Mouse (Mus musculus) layer of hippocampus, adult 8-10 months (tissue): ENCODE data around the gene Hba-a1. TPM values are rescaled to one million over a fixed set of nuclear protein-coding genes. Genes with fewer than 3 reads are reported as not detected.
"Not testable (repeated sequence)": the region's sequence is repeated elsewhere in the genome, so short reads cannot be mapped to it uniquely, and the experiment has no call there.

Experiments
- DNase-seq, 2 experiments: peaks; one replicate each; pipeline ENCODE4 v3.0.0; 2022; ENCODE audit warnings: low spot score in 2 of 2
- total RNA-seq, 4 experiments: library from RNA; stranded (reverse); gene quantifications; 2 replicates each; pipeline ENCODE4 v1.2.4; 2022

Hba-a1 gene
- total RNA-seq = 100 to 1,000 TPM; 157 to 300 (median 205) TPM

GRCm38 (mm10) chr11:32283091-32283777 is at the start of gene Hba-a1:
TSS of gene Hba-a1 (plus strand) at chr11:32283511.
- DNase-seq = not testable (repeated sequence)

GRCm38 (mm10) chr11:32233895-32234294 is 49.4 kb upstream of the Hba-a1 start:
- peak in 1 of 2 experiments; percentile 49 for DNase-seq

GRCm38 (mm10) chr11:32234816-32235485 is 48.4 kb upstream of the Hba-a1 start:
- DNase-seq = no peak

GRCm38 (mm10) chr11:32235646-32236045 is 47.7 kb upstream of the Hba-a1 start:
- peak; percentile 61 to 75 for DNase-seq

GRCm38 (mm10) chr11:32236132-32236531 is 47.2 kb upstream of the Hba-a1 start:
- no peak for DNase-seq

DNA sequence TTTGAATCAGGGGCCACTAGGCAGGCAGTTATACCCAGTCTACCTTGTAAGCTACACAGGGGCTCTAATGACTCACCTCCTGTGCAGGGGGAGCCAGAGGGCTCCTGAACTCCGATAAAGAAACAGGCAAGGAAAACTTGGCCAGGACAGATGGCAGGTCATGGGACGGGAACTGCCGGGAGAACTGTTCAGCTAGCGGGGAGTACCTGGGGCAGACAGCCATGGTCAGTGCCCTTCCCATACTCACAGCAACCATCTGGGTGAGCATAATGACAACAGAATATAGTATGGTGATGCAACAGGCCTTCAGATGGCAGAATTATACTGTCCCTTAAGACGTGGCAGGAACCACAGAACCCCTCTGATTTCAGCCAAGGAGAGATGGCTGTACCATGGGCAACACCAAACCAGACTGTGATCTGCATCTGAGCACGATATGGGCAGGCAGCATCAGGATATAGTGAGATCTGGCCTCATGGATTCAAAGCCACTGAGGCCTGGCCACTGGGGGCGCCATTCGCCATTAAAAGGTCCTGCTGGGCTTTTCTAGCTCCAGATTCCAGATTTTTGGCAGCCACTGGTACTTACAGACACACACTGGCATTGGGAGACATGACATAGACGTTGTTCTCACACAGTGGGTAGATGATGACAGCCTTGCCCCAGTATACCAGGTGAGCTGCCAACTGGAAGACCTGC is 46.5 kb upstream of the Hba-a1 start:
- peak in 1 of 2 experiments; percentile 57 for DNase-seq

GRCm38 (mm10) chr11:32237411-32237795 is 45.9 kb upstream of the Hba-a1 start:
- DNase-seq = no peak

GRCm38 (mm10) chr11:32238093-32238860 is 45.0 kb upstream of the Hba-a1 start:
- DNase-seq = peak in 1 of 2 experiments; percentile 78

GRCm38 (mm10) chr11:32241391-32241790 is 41.9 kb upstream of the Hba-a1 start:
- no peak for DNase-seq

GRCm38 (mm10) chr11:32242209-32242608 is 41.1 kb upstream of the Hba-a1 start:
- no peak for DNase-seq

GRCm38 (mm10) chr11:32243205-32243955 is 39.9 kb upstream of the Hba-a1 start:
- DNase-seq = no peak

- no peak for DNase-seq
Observed at GRCm38 (mm10) chr11:32244064-32244463, 39.2 kb upstream of the Hba-a1 start.

- DNase-seq = no peak
Observed at GRCm38 (mm10) chr11:32244617-32245016, 38.7 kb upstream of the Hba-a1 start.

DNA sequence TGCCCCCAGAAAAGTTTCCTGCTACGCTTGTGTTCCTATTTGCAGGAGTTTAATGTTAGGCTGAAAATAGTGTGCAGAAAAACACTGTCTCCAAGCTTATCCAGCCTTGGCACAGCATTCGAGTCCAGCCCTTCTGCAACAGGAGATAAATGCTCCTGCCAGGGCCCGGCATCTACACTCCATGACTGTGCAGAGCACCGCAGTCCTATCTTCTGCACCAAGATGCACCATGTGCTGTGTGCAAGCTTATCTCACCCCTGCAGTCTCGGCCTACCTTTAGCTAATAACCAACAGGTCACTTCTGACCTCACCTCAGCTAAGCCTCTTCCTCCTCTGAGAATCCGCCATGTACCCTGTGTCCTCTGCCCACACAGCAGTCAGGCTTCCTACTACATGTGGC is 37.7 kb upstream of the Hba-a1 start:
- no peak for DNase-seq

DNA sequence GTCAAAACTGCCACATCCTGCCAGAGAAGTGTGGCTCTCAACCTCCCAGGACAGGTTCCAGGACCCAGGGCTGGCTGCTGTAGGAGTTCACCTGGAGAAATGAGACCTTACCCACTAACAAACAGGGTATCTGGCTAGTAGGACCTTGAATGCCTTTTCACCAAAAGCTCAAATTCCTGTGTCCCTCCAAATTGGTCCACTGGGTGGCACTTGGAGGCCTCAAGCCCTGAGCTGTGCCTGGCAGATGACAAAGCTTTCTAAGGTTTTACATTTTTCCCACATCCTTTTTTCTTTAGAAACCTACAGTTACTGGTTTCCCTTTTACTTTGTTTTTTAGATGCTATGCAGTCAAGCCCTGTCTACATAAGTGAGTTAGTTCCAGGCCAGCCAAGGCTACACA is 36.2 kb upstream of the Hba-a1 start:
- DNase-seq = no peak

DNA sequence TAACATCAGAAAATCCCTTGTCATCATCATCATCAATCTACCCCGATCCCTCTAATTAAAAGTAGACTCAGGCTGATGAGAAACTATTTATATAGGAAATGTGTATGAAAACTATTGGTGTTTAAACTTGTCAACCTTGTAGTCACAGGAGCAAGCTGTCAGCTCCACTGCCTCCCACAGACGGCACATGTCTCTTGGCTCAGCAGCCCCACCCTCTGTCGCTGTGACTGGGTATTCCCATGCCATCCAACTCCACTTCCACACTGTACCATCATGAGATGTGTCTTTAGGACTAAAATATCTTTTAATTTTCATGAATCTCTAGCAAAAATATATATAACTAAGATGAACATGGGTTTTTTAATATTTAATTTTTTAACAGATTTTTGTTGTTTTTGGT is 35.0 kb upstream of the Hba-a1 start:
- DNase-seq = no peak

GRCm38 (mm10) chr11:32250880-32251763 is 32.2 kb upstream of the Hba-a1 start:
- DNase-seq = no peak

- DNase-seq = no peak
Observed at GRCm38 (mm10) chr11:32253121-32253520, 30.2 kb upstream of the Hba-a1 start.

- DNase-seq = no peak
Observed at GRCm38 (mm10) chr11:32256146-32256545, 27.2 kb upstream of the Hba-a1 start.

- no peak for DNase-seq
Observed at GRCm38 (mm10) chr11:32256566-32256965, 26.7 kb upstream of the Hba-a1 start.
